Mouse (Mus musculus) neural tube, embryonic 13.5 days (tissue): ENCODE data around the gene Rcc1l. TPM values are rescaled to one million over a fixed set of nuclear protein-coding genes. Genes with fewer than 3 reads are reported as not detected.

Source experiments
- ATAC-seq: fragments of 200-750 bp; cut with Nextera tagmentation; 2 replicates; pipeline ENCODE4 v1.8.0; 2017; ENCODE audit warnings: low read depth, mild to moderate bottlenecking, moderate TSS enrichment, moderate library complexity
- H3K27ac ChIP-seq: fragments of 300-500 bp; sonication (generic); replicated peaks from 2 replicates; pipeline ENCODE4 v1.5.1; 2015; ENCODE audit warnings: moderate library complexity, mild to moderate bottlenecking, inconsistent platforms
- H3K27me3 ChIP-seq: fragments of 300-500 bp; sonication (generic); 2 replicates; pipeline ENCODE4 v1.6.1; 2015; ENCODE audit warnings: mild to moderate bottlenecking, inconsistent platforms
- H3K36me3 ChIP-seq: fragments of 300-500 bp; sonication (generic); 2 replicates; pipeline ENCODE4 v1.6.1; 2015; ENCODE audit warnings: mild to moderate bottlenecking, inconsistent platforms
- H3K4me1 ChIP-seq: fragments of 300-500 bp; sonication (generic); replicated peaks from 2 replicates; pipeline ENCODE4 v1.6.1; 2015; ENCODE audit warnings: inconsistent platforms
- H3K4me2 ChIP-seq: fragments of 300-500 bp; sonication (generic); 2 replicates; pipeline ENCODE4 v1.6.1; 2015; ENCODE audit warnings: inconsistent platforms, mild to moderate bottlenecking, moderate library complexity
- H3K4me3 ChIP-seq: fragments of 300-500 bp; sonication (generic); 2 replicates; pipeline ENCODE4 v1.5.1; 2015; ENCODE audit warnings: mild to moderate bottlenecking, inconsistent platforms
- H3K9ac ChIP-seq: fragments of 300-500 bp; sonication (generic); 2 replicates; pipeline ENCODE4 v1.6.1; 2015; ENCODE audit warnings: moderate library complexity, mild to moderate bottlenecking, inconsistent platforms
- H3K9me3 ChIP-seq: fragments of 300-500 bp; sonication (generic); 2 replicates; pipeline ENCODE4 v1.6.1; 2016; ENCODE audit warnings: inconsistent platforms
- WGBS: fragments of 180-500 bp; shearing (Covaris S2); methylation state at CpG from one replicate; pipeline ENCODE4 v1.1.7; 2015; 5-methylcytosine and 5-hydroxymethylcytosine counted together
- polyA plus RNA-seq: library from polyadenylated mRNA; unstranded; fragments of >200 nt; fragmentation: Nextera tagmentation; extraction: Ambion mirVana; gene quantifications from 2 replicates; pipeline ENCODE4 v1.2.1, GENCODE M21; 2015

Gene Rcc1l
- polyA plus RNA-seq, 1 experiment from 2014 or later, result 16.6 TPM

- Histone ChIP-seq H3K27me3 (no peaks in the 10 kb centered on the region), H3K27ac (no peak overlapping the region), H3K9ac (no peak overlapping the region), H3K4me1 (peaks cover 12% of the 10 kb centered on the region), H3K4me2 (no peak overlapping the region), H3K9me3 (no peaks in the 10 kb centered on the region), H3K36me3 (peaks cover 47% of the 10 kb centered on the region), H3K4me3 (no peak overlapping the region)
- WGBS, result 97% methylated on average over 7 of the region's 7 CpGs
- ATAC-seq, result no peak
Measured at GRCm38 (mm10) chr5:134166642-134167041, 9.9 kb downstream of the Rcc1l start.

DNA sequence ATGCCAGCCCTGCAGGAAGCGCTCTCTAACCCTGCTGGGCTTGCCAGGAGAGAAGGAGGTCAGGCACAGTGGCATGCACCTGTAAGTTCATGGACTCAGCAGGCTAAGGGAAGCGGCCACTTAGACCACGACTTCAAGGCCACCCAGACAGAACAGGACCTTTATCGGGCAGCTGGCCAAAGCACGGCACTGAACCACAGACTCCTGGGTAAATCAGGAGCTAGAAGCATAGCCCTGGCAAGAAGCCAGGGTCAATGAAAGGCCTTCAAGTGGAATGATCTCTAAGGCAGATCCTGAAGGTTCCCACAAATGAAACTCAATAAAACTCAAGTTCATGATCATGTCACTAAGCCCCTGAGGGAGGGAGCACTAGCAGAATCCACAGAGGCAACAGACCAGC lies 11.9 kb downstream of the Rcc1l start:
- H3K36me3 ChIP-seq, result peaks cover 48% of the 10 kb centered on the region
- H3K27me3 ChIP-seq, result no peaks in the 10 kb centered on the region
- H3K4me1 ChIP-seq, result peaks cover 12% of the 10 kb centered on the region
- H3K27ac ChIP-seq, result no peak overlapping the region; the same call in 1 of the 2 replicates
- WGBS, result 59% methylated on average over 5 of the region's 5 CpGs
- no peak overlapping the region for H3K9ac ChIP-seq
- peak; percentile 27; the same call in 1 of the 2 replicates for ATAC-seq
- H3K9me3 ChIP-seq, result no peaks in the 10 kb centered on the region
- no peak overlapping the region for H3K4me2 ChIP-seq
- H3K4me3 ChIP-seq, result no peak overlapping the region

DNA sequence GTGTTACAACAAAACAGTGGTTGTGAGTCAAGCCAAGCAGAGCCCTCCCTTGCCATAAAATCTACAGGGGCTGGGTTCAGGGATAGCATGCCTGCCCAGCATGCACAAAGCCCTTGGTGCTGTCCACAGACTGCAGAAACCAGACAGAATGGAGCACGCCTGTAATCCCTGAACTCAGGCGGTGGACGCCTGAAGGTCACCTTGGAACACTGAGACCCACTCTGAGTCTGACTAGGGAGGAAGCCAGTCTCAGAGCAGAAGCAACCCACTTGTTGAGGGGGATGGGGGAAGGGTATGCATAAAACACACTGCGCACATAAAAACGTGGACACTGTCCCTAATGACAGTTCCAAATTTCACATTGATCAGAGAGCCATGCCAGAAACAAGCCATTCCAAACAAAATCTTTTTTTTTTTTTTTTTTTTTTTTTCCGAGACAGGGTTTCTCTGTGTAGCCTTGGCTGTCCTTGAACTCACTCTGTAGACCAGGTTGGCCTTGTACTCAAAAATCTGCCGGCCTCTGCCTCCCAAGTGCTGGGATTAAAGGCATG lies 20.6 kb downstream of the Rcc1l start:
- H3K9me3 ChIP-seq, result no peaks in the 10 kb centered on the region
- H3K27me3 ChIP-seq, result no peaks in the 10 kb centered on the region
- H3K4me2 ChIP-seq, result no peak overlapping the region
- no peak for ATAC-seq
- no peaks in the 10 kb centered on the region for H3K4me1 ChIP-seq
- no peak overlapping the region for H3K9ac ChIP-seq
- H3K27ac ChIP-seq, result no peak overlapping the region
- peaks cover 75% of the 10 kb centered on the region for H3K36me3 ChIP-seq
- H3K4me3 ChIP-seq, result no peak overlapping the region
- 93% methylated on average over 7 of the region's 7 CpGs for WGBS

GRCm38 (mm10) chr5:134151895-134152294 lies 24.7 kb downstream of the Rcc1l start:
- H3K9ac ChIP-seq, result no peak overlapping the region
- H3K4me1 ChIP-seq, result no peaks in the 10 kb centered on the region
- no peaks in the 10 kb centered on the region for H3K9me3 ChIP-seq
- WGBS, result 90% methylated on average over 11 of the region's 11 CpGs
- no peak overlapping the region for H3K4me2 ChIP-seq
- no peak overlapping the region for H3K27ac ChIP-seq
- peaks cover 84% of the 10 kb centered on the region for H3K36me3 ChIP-seq
- H3K27me3 ChIP-seq, result no peaks in the 10 kb centered on the region
- H3K4me3 ChIP-seq, result no peak overlapping the region
- no peak for ATAC-seq

DNA sequence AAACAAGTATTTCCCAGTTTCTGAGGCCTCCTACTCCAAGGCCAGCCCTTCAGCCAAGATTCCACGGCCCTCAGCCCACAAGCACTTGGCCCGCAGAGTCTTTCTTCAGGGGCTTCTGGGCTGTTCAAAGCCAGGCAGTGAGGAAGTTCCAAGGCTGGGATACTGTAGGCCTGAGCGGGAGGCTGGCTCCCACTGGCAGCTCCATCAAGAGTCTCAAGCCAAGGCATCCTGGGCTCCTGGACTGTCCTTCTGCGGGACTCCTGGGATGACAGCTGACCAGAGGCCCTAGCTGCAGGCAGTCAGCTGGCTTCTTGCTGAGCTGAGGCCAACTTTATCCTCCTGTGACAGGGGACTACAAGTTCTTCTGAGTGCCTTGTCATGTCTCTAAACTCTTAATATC lies 28.4 kb downstream of the Rcc1l start:
- no peaks in the 10 kb centered on the region for H3K4me1 ChIP-seq
- no peaks in the 10 kb centered on the region for H3K9me3 ChIP-seq
- H3K4me3 ChIP-seq, result no peak overlapping the region
- H3K36me3 ChIP-seq, result peaks cover 80% of the 10 kb centered on the region
- H3K9ac ChIP-seq, result no peak overlapping the region
- no peak overlapping the region for H3K27ac ChIP-seq
- no peak overlapping the region for H3K4me2 ChIP-seq
- H3K27me3 ChIP-seq, result no peaks in the 10 kb centered on the region
- ATAC-seq, result no peak
- 89% methylated on average over 4 of the region's 4 CpGs for WGBS

DNA sequence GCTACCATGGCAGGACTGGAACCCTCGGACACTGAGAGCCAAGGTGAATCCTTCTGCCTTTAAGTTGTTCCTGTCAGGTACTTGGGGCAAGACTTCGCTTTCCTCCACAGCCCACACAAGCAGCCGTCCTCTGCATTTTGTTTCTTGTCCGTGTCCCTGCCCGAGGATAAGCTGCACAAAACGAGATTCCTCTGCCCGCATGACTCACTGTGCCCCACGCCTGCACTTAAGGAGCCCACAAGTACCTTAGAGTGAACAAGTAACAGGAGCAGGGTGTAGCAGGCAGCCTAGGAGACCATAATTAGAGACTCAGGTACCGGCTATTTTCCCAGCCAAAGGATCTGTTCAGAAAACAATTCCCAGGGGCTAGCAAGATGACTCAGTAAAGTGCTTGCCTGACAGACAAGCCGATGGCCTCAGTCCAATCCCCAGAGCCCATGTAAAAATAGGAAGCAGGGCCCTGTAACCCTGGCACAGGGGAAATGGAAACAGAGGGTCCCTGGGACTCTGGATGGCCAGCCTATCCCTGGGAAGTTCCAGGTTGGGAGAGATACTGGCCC lies 29.3 kb downstream of the Rcc1l start:
- no peak overlapping the region for H3K27ac ChIP-seq
- H3K4me1 ChIP-seq, result no peaks in the 10 kb centered on the region
- peaks cover 86% of the 10 kb centered on the region for H3K36me3 ChIP-seq
- 89% methylated on average over 10 of the region's 10 CpGs for WGBS
- no peak overlapping the region for H3K4me2 ChIP-seq
- no peak overlapping the region for H3K9ac ChIP-seq
- no peak overlapping the region for H3K4me3 ChIP-seq
- ATAC-seq, result no peak
- no peaks in the 10 kb centered on the region for H3K9me3 ChIP-seq
- no peaks in the 10 kb centered on the region for H3K27me3 ChIP-seq

- 95% methylated on average over 8 of the region's 8 CpGs for WGBS
- Histone ChIP-seq H3K9ac (no peak overlapping the region), H3K27ac (no peak overlapping the region)
Measured at GRCm38 (mm10) chr5:134144986-134145385, 31.6 kb downstream of the Rcc1l start.

GRCm38 (mm10) chr5:134142381-134142780 lies 34.2 kb downstream of the Rcc1l start:
- no peak overlapping the region for H3K27ac ChIP-seq
- no peak for ATAC-seq
- peaks cover 88% of the 10 kb centered on the region for H3K36me3 ChIP-seq
- WGBS, result 83% methylated on average over 11 of the region's 11 CpGs
- no peaks in the 10 kb centered on the region for H3K9me3 ChIP-seq
- no peaks in the 10 kb centered on the region for H3K4me1 ChIP-seq
- H3K9ac ChIP-seq, result no peak overlapping the region
- no peak overlapping the region for H3K4me3 ChIP-seq
- H3K27me3 ChIP-seq, result no peaks in the 10 kb centered on the region
- no peak overlapping the region for H3K4me2 ChIP-seq

More at GRCm38 (mm10) chr5:134144986-134145385, 31.6 kb downstream of the Rcc1l start:
- H3K4me3 ChIP-seq, result no peak overlapping the region
- no peaks in the 10 kb centered on the region for H3K27me3 ChIP-seq
- no peaks in the 10 kb centered on the region for H3K9me3 ChIP-seq
- peaks cover 86% of the 10 kb centered on the region for H3K36me3 ChIP-seq
- H3K4me1 ChIP-seq, result no peaks in the 10 kb centered on the region
- no peak for ATAC-seq
- H3K4me2 ChIP-seq, result no peak overlapping the region

DNA sequence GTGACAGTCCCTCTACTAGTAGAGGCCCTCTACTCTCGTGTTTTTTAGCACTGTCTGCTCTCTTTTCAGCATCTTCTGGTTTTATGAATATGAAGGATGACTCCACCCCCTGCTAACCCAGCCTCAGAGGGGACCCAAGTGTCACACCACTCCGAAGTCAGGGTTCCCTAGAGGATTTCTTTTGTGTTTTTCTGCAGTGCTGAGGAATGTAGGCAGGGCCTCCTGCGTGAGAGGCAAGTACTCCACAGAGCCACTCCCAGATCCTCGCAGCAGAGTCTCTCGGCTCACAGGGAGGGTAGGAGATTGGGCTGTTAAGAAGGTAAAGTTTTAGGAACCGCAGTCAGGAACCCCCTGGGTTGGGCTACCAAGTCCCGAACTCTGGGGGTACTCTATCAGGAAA lies 35.3 kb downstream of the Rcc1l start:
- Histone ChIP-seq H3K27ac (no peak overlapping the region), H3K4me3 (no peak overlapping the region), H3K9ac (no peak overlapping the region), H3K9me3 (no peaks in the 10 kb centered on the region), H3K4me2 (no peak overlapping the region), H3K4me1 (no peaks in the 10 kb centered on the region), H3K27me3 (no peaks in the 10 kb centered on the region), H3K36me3 (peaks cover 93% of the 10 kb centered on the region)
- ATAC-seq, result no peak
- WGBS, result 78% methylated on average over 7 of the region's 7 CpGs

DNA sequence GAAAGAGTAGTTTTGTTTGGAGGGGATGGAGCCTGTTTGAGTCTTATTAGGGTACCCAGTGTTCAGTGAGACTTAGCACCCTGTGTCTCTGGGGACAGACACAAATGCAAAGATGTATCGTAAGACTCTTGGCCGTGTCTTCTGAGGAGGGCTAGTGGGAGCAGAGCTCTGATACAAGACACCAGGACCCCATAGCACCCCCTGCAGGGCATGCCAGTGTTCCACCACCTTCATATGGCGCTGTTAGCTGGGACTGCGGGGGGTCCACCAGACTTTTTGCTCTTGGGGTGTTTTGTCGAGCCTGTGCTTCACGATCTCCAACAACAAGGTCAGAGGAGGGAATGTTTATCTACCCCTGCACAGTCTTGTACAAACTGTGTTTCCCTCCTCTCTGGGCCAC lies 37.1 kb downstream of the Rcc1l start:
- Histone ChIP-seq H3K36me3 (peaks cover 99% of the 10 kb centered on the region), H3K4me3 (no peak overlapping the region), H3K27me3 (no peaks in the 10 kb centered on the region), H3K4me2 (no peak overlapping the region), H3K27ac (no peak overlapping the region), H3K9ac (no peak overlapping the region), H3K9me3 (no peaks in the 10 kb centered on the region), H3K4me1 (no peaks in the 10 kb centered on the region)
- no peak for ATAC-seq
- WGBS, result 86% methylated on average over 6 of the region's 6 CpGs

GRCm38 (mm10) chr5:134137933-134138332 lies 38.6 kb downstream of the Rcc1l start:
- no peaks in the 10 kb centered on the region for H3K27me3 ChIP-seq
- no peak overlapping the region for H3K4me3 ChIP-seq
- H3K9me3 ChIP-seq, result no peaks in the 10 kb centered on the region
- H3K9ac ChIP-seq, result no peak overlapping the region
- no peak for ATAC-seq
- 86% methylated on average over 5 of the region's 5 CpGs for WGBS
- no peaks in the 10 kb centered on the region for H3K4me1 ChIP-seq
- H3K4me2 ChIP-seq, result no peak overlapping the region
- H3K27ac ChIP-seq, result no peak overlapping the region
- peaks cover 96% of the 10 kb centered on the region for H3K36me3 ChIP-seq

DNA sequence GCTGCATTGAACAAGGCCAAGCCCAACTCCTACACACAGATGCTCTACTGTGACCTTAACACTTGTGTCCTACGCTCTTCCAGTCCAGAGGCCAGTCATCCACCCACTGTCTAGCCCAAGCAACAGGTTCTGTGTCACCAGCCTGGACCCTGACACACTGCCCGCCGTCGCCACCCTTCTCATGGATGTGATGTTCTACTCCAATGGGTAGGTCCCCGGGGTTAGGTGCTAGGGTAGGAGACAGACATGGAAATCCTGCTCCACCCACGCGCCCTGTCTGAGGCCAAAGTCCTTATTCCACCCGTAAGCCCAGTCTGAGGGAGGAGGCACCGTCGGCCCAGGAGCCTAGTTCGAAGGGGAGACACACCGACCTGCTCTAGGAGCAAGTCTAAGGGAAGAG lies 40.6 kb downstream of the Rcc1l start:
- Histone ChIP-seq H3K27ac (no peak overlapping the region), H3K9me3 (no peaks in the 10 kb centered on the region), H3K27me3 (no peaks in the 10 kb centered on the region), H3K36me3 (peaks cover 85% of the 10 kb centered on the region), H3K4me3 (no peak overlapping the region), H3K4me2 (no peak overlapping the region), H3K9ac (no peak overlapping the region), H3K4me1 (peaks cover 7% of the 10 kb centered on the region)
- no peak for ATAC-seq
- WGBS, result 96% methylated on average over 12 of the region's 12 CpGs

DNA sequence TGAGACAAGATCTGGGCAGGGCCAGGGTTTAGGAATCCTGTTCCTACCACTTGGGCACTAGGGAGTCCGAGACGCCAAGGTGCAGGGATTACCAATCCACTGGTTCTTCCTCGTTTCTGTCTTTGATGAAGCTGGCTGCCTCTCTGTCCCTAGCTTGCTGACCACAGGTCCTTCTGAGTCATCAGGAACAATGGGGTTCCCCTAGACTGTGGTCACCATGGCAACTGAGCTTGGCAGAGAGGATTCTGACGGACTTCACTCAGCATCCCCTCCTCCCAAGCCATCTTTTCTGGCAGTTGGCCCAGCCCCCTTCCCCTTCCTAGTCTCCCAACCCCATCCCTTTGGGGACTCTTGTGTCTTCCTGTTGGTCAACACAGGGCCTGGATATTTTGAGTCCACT lies 45.0 kb downstream of the Rcc1l start:
- Histone ChIP-seq H3K9me3 (no peaks in the 10 kb centered on the region), H3K9ac (no peak overlapping the region), H3K27me3 (no peaks in the 10 kb centered on the region), H3K4me1 (peaks cover 7% of the 10 kb centered on the region), H3K36me3 (peaks cover 65% of the 10 kb centered on the region), H3K27ac (no peak overlapping the region), H3K4me3 (no peak overlapping the region), H3K4me2 (no peak overlapping the region)
- no peak for ATAC-seq
- WGBS, result 40% methylated on average over 4 of the region's 4 CpGs
